Mouse (Mus musculus): ENCODE results near the gene S100a4. TPM values are rescaled to one million over a fixed set of nuclear protein-coding genes. Genes with fewer than 3 reads are reported as not detected.
A peak's percentile ranks its signal among the peaks of the same experiment; 100 is the strongest.

Gene S100a4
- polyA plus RNA-seq, 2 experiments from 2014 or later = 152 to 248 TPM

DNA sequence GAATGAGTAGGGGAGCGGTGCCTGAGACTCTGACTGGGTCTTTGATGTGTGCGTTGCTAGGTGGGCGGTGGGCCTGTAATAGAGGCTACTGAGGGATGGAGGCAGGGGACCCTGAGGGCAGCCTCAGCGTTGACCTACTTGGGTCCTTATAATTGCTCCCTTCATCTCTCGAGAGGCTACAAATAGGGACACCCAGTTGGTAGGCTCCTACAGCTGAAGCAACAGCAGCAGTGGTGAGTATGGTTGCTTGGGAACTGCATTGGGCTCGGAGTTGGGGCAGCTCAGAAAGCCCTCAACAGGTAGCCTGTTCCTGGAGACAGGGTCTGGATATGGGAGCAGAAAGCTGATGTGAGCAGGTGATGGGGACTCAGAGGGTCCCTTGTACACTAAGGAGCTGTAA lies 3.5 kb upstream of the S100a4 start:
- no peak for ATAC-seq

DNA sequence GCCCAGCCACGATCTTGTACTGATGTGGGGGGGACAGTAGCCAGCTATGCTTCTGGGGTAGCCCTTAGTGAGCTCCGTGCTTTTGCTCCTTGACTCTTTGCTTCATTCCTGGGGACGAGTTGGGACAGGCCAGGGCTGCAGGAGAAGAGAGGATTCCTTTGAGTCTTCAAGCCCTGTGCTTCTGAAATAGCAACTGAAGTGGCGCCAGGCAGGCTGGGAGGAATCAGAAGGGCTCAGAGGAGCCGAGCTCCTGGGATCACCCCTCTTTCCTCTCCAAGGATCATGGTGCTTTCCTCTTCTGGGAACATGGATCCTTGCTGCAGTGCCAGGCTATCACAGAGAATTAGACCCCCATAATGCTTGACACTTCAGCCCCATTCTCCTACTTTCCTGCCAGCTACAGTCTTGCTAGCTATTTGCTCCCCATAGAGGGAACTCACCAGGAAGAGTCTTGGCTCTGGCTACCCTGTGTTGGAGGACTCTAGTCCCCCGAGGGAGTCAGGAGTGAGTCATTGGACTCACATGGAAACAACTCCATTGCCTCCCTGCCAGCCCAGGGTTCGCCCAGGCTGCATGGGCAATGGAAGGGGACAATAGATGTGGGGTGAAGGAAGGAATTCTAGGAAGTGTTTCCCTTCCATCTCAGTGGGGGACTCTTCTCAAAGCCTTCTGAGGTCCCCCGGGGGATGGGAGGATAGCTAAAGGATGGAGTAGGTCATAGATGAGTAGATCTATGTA lies 2.9 kb upstream of the S100a4 start:
- ATAC-seq = no peak

DNA sequence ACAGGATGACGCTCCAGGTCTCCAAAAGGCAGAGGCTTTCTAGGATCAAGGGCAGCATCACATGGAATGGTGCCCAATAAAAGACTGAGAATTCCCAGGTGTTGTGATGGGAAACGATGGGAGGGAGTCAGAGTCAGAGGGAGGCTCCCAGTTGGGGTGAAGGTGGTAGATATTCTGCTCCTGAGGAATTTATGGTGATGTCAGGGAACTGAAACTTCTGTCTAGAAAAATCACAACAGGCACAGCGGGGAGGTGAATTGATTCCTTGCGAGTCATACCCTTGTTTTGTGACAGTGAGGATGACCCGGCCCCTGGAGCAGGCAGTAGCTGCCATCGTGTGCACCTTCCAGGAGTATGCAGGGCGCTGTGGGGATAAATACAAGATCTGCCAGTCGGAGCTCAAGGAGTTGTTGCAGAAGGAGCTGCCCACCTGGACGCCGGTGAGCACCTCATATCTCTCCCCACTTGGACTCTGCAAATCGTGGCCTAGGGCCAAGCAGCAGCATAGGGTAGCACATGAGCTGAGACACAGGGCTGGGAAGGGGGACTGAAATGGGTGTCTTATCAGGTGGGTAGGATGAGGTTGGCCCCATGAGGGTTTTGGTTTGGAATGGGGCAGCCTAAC lies 2.0 kb upstream of the S100a4 start, which contains the start of gene Gm42674:
Gene Gm42674 (plus strand): TSS at position 419 of the 625 bp plus-strand sequence.
- no peak for ATAC-seq

- ATAC-seq = no peak
These were observed 845 bp downstream of the S100a4 start for GRCm38 (mm10) chr3:90604416-90604815.

DNA sequence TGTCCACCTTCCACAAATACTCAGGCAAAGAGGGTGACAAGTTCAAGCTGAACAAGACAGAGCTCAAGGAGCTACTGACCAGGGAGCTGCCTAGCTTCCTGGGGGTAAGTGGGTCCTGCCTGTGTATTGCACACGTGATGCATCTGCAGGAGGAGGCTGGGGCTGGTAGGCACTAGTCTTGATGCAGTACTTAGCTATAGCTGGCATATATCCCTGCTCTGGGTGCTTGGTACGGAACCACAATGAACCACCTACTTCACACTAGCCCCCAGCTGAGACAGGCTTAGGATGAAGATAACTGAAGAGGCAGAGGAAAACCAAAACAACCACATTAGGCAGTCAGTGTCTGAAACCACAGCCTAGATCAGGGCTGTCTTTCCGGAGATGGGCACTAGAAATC lies 1.5 kb downstream of the S100a4 start:
- ATAC-seq = peak; percentile 50

DNA sequence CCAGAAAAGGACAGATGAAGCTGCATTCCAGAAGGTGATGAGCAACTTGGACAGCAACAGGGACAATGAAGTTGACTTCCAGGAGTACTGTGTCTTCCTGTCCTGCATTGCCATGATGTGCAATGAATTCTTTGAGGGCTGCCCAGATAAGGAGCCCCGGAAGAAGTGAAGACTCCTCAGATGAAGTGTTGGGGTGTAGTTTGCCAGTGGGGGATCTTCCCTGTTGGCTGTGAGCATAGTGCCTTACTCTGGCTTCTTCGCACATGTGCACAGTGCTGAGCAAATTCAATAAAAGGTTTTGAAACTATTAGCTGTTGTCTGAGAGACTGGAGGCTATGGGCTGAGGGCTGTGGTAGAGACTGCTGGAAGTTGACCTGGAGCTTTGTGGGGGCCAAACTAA lies 2.2 kb downstream of the S100a4 start:
- ATAC-seq = no peak

- no peak for ATAC-seq
These were observed 2.6 kb downstream of the S100a4 start for GRCm38 (mm10) chr3:90606185-90606584.

DNA sequence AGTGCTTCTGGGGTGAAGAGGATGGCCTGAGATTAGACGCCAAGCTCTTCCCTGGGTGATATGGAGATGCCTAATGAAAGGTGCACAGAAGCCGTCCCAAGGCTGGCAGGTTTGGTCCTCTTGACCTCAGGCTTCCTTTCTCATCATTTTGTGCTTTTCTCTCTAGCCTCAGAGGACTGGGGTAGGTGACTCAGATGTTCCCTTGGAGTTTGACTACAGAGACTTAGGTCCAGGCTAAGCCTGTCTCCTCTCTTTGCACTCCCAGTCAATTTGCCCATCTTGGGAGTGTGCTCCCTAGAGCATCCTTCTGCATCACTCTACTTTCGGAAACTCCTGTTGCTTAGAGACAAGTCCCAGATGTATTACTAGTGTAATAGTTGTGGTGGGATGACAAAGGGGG lies 3.8 kb downstream of the S100a4 start:
- no peak for ATAC-seq

GRCm38 (mm10) chr3:90608223-90608622 lies 4.7 kb downstream of the S100a4 start, which contains the start of gene S100a5:
S100a5 (plus strand) TSS chr3:90608523.
- ATAC-seq = no peak

DNA sequence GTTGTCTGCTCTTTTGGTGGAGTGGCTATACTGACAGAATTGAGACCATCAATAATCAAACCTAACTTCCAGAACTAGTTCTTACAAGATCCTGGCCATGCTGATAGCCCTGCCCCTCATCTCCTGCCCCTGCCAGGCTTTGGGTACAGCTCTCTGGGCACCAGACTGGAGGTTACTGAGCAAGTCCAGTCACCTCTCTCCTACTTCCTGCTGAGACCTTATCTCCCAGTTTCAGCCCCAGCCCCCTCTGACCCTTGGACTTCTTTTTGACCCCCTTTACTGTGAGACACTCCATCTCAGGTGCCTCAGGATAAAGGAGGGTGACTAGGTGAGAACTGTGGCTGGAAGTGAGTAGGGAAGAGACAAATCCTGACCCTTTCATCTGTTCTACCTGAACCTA lies 5.5 kb downstream of the S100a4 start:
- no peak for ATAC-seq

- no peak for ATAC-seq
These were observed 7.9 kb downstream of the S100a4 start for GRCm38 (mm10) chr3:90611494-90611893.

DNA sequence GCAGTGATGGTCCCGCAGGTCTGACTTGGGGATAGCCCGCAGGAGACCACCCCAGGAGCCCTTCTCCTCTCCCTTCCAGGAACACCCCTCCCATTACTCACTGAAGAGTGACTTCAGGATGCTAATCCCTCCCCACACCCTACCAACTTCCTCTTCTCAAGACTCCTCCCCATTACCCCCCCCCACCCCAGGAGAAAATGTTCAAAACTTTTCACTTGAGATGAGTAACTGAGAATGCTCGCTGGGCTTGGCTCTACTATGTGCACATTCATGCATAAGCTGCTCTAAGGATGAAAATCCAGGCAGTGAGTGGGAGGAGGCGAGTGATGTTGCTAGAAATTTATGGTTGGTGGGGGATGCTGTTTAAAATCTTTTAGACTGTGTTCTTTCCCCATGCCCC lies 8.5 kb downstream of the S100a4 start:
- peak; percentile 21 for ATAC-seq

- ATAC-seq = peak; percentile 90
These were observed 9.2 kb downstream of the S100a4 start, which contains the start of gene S100a6 for GRCm38 (mm10) chr3:90612728-90613291. S100a6 (plus strand) TSS chr3:90612882.

GRCm38 (mm10) chr3:90613461-90614147 lies 10.0 kb downstream of the S100a4 start:
- no peak for ATAC-seq

- ATAC-seq = no peak
These were observed 10.6 kb downstream of the S100a4 start for GRCm38 (mm10) chr3:90614148-90614530.

DNA sequence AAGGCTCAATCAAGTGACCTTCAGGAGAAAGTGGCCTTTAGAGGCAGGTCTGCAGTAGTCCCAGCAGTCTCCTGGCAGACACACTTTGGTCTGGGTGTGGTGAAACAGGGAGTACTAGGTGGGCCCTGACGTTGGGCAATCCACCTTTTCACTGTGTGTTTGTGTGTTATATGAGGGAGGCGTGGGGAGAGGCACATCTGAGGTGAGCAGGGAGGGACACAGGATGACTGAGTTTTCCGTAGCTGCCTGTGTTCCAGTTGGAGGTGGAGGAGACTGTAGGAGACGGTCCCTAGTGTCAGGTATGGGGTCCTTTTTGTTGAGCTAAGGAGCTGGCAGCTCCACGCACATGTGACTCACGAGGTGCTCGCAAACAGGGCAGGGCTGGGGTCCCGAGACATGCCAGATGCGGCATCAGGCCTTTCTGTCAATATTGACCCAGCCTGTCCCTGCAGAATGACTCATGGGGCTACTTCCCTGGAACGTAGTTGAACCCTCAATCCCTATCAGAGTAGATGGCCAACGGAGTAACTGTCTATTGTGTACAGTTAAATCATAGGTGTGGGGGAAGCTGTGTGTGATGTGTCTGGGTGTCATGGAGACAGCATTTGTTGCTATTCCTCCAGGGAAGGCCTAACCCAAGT lies 11.2 kb downstream of the S100a4 start:
- no peak for ATAC-seq

GRCm38 (mm10) chr3:90615415-90615814 lies 11.8 kb downstream of the S100a4 start:
- ATAC-seq = peak; percentile 72

- ATAC-seq = no peak
These were observed 12.3 kb downstream of the S100a4 start for GRCm38 (mm10) chr3:90615911-90616310.

DNA sequence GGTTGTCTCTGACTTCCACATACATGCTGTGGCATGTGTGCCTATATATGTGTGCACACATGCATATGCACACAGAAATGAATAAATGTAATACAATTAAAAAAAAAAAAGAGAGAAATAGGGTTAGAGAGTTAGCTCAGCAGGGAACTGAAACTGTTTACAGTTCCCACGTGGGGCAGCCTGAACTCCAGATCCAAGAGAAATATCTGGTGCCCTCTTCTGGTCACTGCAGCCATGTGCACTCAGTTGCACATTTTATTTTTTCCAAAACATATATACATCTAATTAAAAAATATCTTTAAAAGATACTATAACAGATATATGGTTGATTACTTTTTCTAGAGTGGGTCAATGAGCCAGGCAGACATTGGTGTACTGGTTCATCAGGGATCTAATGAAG lies 14.0 kb downstream of the S100a4 start:
- ATAC-seq = no peak

- ATAC-seq = no peak
These were observed 18.0 kb downstream of the S100a4 start for GRCm38 (mm10) chr3:90621552-90621951.

DNA sequence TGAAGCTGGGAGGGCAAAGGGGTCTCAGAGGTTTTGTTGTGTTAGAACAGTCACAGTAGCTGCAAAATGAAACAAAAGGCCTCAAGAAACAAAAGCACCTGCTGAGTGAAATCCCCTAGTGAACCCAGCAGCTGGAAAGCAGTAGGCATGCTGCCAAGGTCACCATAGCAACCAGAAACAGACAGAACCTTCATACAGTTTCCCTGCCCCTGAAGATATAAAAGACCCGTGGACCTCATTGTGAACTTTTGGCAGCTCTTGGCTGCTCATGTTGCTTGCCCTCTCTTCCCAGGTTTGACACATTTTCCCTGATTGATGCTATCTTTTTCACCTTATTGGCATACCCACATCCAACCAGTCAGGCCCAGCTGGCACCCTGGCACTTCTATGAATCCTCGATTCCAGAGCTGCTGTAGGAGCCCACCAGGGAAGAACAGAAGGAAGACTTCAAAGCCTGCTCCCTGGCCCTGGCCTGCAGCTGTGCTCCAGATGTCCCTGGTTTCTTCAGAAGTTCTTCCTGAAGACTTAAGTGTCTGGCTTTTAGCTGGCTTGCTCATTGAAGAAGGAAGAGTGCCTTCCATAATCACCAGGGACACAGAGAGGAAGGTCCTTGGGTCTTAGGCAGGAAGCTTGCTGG lies 20.0 kb downstream of the S100a4 start:
- peak; percentile 72 for ATAC-seq

GRCm38 (mm10) chr3:90625496-90625895 lies 21.9 kb downstream of the S100a4 start:
- no peak for ATAC-seq
